Mouse (Mus musculus): ENCODE results near the gene Polr2c. TPM values are rescaled to one million over a fixed set of nuclear protein-coding genes. Genes with fewer than 3 reads are reported as not detected.

Gene Polr2c
- total RNA-seq, 2 experiments from 2014 or later: 62.3 to 65.6 TPM

DNA sequence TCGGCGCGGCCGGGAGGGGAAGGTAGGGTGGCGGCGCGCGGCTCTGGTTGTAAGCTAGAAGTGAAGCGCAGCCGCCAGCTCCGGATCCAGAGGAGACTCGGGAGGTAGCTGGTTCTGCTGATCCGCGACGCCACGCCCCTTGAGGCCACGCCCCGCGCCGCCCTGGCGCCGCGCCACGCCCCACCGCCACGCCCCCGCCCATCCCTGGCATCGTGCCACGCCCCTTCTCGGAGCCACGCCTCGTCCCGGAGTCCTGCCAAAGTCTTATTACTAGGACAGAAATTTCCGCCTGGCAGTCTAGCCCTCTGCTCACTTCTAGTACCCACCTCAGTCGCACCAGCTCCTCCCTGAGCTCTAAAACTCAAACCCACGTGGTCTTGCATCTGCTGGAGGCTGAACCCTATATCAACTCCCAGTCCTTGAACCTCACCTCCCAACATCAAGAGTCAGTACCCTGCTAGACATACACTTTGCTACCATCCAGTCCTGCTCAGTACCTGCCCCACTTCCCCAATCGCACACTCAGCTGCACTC lies 19.0 kb downstream of the Polr2c start, which contains the start of gene Dok4:
Gene Dok4 (minus strand): TSS at position 134 of the 534 bp plus-strand sequence.
- peak; percentile 92 to 94 for DNase-seq

DNA sequence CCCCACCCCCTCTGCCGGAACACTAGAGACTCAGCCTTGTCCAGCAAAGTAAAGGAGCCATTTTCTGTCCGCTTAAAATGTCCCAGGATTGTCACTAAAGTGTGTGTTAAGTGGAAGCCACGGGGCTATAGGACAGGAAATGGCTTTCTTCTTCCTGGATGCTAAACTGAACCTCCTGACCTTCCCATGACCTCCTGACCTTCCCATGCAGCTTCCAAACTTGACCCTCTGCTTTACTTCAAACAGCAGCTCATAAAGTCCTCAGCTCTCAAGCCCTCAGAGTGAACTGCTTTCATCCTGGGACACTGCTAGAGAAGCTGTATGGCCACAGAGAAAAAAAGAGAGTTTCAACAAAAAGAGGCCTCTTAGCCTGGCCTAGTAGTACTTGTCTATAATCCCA lies 19.6 kb downstream of the Polr2c start:
- DNase-seq: no peak

DNA sequence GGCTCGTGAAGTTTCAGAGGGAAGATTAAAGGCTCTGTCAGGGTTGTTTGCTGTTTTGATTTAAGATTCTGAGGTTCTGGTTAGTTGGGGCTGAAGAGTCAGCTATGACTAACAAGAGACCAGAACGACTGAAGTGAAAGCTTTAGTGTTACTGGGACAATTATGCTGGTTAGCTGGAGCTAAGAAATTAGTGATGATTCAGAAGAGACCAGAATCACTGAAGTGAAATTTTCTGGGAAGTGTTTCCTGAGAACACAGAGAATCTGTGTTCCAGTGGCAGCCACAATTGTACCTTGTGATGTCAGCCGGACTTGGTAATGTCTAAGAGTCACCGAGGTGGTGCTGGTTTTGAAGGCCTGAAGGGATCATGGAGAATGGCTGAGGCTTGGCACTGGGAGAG lies 23.5 kb downstream of the Polr2c start:
- no peak for DNase-seq

DNA sequence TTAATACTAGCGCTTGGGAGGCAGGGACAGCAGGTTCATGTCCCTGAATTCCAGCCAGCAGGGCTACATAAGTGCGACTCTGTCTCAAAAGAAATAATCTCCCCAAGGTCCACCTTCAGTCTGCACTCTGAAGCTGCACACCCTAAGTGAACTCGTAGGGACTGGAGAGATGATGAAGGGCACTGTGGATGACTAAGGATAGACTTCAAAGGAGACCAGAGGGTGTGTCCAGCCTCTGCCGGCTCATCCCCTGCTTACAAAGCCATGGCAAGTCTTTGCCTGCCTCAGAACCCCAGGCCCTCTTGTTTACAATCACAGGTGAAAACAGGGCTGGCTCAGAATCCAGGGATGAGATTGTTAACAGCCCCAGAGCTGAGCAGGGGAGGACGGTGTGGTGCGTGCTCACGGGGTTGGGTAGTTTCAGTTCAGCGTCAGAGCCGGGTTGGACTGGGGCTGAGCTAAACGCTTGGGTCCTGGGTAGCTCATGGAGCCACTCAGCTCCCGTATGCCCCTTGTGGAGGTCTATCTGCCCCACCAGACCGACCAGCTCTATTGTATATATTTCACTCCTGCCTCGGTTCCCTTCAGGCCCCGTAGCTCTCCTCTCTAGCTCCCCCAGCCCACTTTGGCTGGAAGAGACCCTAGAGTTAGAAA lies 31.3 kb downstream of the Polr2c start:
- no peak for DNase-seq

DNA sequence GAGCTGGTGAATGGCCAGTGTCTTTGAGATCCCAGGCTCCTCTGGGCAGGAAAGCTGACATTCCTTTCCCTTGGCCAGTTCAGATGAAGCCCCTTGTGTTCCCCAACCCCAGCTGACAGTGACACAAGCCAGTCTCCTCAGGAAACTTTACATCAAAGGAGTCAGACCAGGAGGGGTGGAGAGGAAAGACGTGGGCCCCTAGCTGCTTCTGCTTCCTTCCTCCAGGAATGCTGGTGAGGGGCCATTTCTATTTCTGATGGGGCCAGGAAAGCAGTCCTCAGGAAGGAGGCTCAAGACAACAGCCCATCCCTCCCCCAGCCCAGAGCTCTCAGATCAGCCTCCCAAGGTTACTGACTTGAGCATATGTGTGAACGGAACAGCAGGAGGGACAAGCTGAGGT lies 35.7 kb downstream of the Polr2c start:
- no peak for DNase-seq

DNA sequence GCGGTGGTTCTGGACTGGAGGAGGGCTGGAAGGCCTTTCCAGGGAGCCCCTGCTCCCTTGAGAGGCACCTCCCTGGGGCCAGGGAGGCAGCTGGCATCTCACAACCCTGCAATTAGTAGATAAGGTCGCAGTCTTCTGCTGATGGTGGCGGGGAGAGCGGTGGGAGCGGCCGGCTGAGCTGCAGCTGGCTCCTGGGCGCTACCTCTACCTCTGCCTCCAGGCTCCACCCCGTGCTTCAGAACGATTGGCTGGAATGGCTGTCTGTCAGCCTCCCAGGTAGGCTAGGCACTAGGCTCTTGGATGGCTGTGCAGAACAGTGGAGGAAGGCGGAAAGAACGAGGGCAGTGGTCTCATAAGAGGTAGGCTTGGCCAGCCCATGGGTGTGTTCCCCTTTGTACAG lies 42.0 kb downstream of the Polr2c start:
- DNase-seq: no peak

DNA sequence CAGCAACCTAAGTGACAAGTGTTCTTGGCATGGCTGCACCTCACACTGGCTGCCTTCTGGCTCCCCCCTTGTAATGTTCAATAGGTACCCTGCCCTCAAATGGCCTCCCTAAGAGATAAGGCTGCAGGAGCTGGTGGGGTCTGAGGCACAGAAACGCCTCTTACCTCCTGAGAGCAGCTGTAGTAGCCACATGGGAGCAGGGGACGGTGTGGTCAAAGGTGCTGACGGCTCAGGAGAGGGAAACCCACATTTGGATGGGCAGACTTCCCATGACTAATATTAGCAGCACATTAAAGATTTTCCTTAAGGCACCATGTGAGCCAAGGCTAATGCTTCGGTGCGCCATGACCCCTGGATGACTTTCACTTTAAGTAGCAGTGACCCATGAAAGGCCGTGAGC lies 43.4 kb downstream of the Polr2c start:
- DNase-seq: peak in 1 of 2 experiments; percentile 50

DNA sequence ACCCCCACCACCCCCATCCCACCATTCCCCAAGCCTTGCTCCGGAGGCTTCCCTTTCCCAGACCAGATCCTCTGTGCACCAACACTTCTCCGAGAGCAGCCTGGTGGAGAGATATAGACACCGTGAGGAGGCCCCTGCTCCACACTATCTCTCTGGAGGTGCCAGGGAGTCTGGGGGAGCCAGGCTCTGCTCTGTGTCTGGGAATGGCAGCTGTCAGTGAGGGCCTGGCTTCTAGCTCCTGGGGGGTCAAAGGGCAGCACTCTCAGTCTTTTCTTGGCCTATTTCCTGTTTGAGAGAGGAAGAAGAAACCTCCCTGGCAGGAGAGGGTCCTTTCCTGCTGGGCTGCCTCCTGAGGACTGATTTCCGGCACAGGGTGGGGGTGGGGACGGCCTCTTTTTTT lies 43.8 kb downstream of the Polr2c start:
- no peak for DNase-seq

DNA sequence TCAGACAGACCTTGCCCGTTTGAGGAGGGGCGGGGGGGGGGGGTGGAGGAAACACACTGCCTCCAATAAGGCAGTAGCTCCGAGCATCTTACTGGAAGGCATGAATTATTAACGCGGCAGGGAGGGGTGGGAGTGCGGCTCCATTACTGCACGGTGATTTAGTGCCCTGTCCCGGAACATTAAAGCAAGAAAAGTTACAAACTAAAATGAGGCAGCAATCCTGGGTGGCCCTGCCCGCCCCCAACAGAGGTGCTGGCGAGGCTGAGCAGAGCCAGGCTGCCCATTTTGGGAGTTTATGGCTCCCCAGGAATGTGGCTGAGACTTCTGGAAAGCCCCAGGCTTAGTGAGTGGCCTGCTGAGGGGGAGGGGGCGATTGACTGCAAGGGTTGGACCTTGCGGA lies 46.5 kb downstream of the Polr2c start:
- no peak for DNase-seq

DNA sequence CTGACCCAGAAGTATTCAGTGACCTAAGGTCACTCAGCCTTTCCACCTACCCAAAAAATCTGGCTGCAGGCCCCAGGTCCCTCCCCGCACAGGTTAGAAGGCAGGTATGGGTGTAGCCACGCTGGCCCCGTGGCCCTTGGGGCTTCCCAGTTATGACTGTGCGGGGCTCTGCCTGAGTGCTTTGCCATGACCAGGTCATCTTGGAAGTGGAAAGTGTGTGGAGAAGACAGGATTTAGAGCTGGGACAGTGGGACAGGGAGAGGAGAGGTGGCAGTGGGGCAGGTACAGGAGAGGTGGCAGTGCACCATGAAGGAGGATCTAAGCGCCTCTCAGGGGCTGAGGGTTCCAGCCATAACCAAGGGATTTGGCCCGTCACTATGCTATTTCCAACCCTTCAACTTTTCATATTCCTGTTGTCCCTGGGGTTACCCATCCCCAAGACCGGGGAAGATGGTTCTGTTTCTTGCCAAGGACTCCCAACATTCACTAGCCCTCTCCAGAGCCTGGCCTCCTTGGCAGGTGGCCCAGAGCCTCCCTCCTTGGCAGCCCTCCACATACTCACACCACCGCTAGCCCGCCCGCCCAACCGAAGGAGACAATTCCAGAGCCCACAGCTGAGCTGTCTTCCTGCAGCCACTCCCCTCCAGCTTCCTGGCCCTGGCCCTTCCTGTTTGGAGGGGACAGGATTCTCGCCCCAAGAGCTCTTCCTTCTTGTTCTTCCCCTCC lies 47.4 kb downstream of the Polr2c start:
- peak; percentile 91 to 94 for DNase-seq

DNA sequence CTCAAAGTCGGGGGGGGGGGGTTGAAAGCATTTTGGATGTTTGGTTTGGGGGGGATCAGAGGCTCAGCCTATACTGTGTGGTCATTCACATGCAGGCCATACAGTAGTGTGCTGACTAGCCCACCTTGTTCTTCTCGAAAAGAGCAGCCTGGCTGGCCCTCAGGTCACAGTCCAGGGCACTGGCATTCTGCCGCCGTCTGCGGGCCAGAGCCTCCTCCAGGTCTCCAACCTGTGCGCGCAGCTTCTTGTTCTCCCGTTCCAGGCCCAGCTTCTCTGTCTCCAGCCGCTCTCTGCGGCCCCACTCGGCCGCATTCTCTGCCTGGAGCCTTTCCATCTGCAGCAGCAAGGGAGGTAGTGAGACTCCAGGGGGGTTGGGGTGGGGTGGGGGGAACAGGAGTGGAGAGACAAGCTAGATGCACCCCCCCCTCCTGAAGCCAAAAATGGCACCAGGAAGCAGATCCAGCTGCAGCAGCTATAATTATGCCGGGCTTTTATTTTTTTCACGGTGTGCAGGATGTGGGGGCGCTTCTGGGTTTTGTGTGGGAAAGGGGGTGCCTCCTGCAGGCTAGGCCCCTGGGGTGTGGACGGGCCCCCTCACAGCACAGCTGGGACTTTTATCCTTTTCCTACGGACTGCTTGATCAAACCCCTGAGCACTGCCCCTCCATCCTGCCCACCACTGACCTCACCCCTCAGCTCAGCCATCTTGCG lies 50.5 kb downstream of the Polr2c start:
- peak in 1 of 2 experiments; percentile 58 for DNase-seq

DNA sequence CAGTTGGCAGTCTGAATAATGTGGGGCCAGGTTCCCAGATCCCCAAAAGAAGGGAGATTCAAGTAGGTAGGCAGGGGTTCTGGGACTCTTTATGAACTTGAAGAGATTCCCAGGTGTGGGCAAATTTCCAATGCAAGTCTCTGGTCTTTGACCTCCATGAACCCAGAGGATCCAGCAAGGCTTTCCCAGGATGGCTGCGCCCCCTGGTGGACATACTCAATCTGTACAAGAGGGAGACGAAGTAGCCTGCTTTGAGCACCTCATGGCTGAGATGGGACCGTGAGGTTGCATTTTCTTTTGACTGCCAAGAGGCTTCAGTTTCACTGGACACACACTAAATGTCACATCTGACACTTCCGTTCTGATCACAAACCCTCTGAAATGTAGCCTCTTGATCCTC lies 51.6 kb downstream of the Polr2c start:
- peak; percentile 87 to 93 for DNase-seq

DNA sequence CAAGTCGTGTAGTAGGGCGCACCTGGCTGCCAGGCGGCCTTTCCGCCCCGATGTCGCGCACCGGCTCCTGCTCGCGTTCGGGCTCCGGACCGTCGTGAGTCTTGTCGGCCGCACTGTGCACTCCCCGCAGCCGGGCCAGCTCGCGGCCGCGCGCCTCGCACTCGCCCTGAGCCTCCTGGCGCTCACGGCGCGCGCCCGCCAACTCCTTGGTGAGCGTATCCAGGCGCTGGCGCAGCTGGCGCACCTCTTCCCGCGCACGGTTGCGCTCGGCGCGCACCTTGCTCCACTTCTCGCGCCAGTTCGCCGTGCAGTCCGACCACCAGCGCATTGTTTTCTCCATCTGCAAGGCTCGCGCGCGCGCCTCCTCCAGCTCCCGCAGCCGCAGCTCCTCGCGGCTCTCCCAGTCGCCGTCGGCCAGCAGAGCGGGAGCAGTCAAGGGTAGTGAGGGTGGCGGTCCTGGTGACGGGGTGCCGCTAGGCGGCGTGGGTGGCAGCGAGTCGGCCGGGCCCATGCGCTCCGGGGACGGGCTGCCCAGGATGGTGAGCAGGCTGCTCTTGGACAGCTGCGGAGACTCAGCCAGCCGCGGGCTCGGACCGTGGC lies 55.9 kb downstream of the Polr2c start:
- DNase-seq: no peak

DNA sequence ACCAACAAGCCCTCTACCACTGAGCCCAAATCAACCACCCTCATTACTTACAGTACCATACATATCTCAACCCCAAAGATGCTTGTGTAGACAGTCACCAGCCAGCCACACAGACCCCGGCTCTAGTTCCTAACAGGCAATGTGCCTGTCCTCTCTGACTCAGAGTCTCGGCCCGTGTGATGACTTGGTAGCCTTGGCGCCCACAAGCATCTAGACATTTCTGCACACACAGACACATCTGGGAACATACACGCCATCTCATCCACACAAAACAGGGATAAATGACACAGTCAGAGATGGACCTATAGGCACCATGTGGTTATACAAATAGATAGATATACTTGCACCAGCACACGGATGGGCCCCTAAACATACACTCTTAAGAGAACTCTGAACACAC lies 57.0 kb downstream of the Polr2c start:
- DNase-seq: no peak

DNA sequence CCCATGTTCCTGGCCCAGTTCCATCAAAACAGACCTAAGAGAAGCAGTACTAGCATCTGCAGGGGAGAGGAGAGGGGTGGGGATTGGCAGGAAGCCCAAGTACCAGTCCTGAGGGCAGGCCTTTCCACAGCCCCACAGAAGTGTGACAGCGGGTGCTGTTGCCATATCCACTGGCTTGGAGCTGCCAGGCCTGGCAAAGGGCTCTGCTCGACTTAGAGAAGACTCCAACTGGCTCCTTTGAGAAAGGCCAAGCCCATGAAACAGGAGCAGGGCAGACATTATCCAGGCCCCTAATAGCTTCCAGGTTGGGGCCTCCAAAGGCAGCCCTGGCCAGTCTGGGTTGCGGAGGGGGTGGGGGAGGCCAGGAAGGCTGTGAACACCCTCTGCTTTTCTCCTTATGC lies 57.5 kb downstream of the Polr2c start:
- no peak for DNase-seq

DNA sequence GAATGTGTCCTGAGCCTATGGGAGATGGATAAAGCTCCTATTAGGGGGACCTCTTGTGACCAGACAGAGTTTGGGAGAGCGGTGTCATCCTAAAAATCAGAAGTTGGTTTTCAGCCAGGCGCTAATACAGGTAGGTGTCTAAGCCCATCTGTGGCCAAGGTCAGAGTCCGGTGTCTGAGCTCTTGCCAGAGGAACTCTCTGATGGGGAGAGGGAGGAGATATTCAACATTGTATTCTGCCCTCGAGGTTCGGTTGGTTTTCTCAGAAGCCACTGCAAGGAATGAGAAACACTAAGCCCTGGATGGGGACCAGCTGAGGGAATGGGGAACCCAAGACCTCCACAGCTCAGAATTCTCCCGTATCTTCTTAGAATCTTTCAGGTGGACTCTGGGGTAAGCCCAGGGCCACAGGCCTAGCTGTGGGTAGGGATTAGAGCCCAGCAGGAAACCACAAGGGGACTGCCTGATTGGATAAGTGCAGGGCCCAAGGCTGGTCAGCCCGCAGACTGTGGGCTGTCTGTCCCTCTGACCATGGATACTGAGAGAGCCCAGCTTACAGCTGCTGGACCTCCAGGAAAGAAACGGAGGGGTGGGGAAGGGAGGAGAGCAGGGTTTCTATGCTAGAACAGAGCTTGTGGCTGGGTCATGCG lies 59.2 kb downstream of the Polr2c start:
- DNase-seq: no peak

DNA sequence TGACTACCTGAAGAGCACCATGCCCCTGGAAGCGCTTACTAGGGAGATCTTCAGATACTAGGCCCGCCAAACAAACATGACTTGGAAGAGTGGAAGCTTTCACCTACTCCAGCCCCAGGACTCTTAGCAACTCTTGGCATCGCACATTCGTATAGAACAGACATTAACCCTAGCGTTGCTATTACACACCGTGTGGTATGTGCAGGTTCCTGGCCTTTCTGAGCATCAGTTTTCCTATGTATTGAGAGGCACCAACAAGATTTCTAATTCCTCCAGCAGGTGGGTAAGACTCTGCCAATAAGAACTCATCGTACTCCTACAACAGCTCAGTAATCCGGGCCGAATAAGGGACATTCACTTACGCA lies 59.7 kb downstream of the Polr2c start:
- DNase-seq: no peak

DNA sequence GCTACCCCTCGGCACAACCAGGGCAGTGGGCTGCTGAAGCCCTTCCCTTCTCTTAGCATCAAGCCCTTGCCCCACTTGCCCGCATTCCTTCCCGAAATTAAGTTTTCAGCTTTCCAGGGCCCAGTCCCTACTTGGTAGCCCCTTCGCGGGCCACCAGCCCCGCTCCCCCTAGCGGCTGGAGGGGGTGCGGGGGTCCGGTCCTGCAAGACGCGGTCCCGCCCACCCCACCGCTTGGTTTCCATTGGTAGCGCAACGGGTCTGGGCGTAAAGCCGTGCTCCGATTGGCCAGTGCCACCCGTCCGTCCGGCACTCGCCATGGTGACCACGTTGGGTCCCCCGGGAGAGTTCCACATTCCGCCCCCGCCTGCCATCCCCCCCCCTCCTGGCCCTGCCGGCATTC lies 60.1 kb downstream of the Polr2c start:
- DNase-seq: peak; percentile 96 to 98

DNA sequence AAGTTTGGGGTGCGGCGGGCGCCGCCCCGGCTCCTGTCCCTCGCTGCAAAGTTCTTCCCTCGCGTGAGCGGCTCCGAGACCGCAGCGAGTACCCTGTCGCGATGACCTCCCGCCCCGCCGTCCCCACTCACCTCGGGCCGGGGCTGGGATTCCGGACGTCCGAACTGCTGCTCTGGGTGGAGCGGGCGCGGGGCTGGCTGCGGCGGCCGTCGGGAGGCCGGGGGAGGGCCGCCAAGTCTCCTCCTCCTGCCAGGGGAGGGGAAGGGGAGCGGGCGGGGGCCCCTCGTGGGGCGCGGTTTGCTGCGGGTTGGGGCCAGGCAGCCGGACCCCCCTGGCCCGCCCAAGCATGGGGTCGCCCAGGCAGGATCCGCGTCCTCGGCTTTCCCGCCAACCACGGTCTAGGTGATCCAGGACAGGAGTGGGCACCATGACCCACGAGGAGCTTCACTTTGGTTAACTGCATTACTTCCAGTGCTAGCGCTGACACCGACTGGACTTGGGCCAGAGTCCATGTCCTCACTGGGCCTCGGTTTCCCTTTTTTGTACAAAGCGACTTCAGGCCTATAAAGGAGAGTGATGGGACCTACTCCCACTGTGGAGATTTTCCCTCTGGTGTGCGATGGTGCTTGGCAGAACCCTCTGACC lies 60.7 kb downstream of the Polr2c start, which contains the start of gene Ccdc102a:
Gene Ccdc102a (minus strand): TSS at position 248 of the 645 bp plus-strand sequence.
- peak in 1 of 2 experiments; percentile 78 for DNase-seq

DNA sequence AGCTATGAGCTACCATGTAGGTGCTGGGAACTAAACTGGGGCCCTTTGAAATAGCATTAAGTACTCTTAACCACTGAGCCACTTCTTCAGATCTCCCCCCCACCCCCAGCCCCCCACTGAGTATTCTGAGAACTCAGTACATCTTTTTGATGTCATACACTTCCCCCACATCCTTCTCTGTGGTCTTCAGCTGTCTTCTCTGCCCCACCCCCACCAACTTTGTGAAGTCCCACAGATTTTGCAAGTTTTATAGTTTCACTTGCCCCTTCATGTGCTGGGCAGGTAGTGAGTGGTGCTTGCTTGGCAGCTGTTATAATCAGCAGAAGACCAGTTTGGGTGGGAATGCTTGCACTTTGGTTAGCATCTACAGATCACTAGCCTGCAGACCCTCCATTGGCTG lies 62.0 kb downstream of the Polr2c start:
- DNase-seq: no peak

DNA sequence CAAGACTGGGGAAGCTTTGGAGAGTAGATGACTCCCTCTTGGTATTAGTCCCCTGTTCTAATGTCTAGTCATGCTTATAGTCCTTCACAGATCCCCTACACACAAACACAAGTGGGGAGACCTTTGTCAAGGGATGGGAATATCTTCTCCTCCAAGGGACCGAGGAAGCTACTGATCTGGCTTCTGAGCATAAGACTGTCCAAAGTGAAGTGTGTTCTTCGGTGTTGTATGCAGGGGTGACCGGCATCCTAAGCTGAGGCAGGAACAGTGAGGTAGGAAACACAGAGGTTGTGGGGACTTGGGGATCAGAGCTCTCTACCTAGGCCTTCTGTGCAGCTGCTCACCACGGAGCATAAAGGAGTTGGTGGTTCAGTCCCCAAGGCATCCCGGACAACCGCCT lies 64.9 kb downstream of the Polr2c start:
- DNase-seq: no peak
